Mouse (Mus musculus) C2C12 (cell line): ENCODE data around the gene Ptprh. TPM values are rescaled to one million over a fixed set of nuclear protein-coding genes. Genes with fewer than 3 reads are reported as not detected.
A peak's percentile ranks its signal among the peaks of the same experiment; 100 is the strongest.

Experiments used
- H3K27me3 ChIP-seq: one replicate; pipeline ENCODE4 v1.6.1; 2011; ENCODE audit not compliant: control insufficient read depth, insufficient read depth, insufficient read length
- H3K36me3 ChIP-seq: one replicate; pipeline ENCODE4 v1.6.1; 2011; ENCODE audit not compliant: control insufficient read depth, insufficient read depth
- H3K4me3 ChIP-seq: one replicate; pipeline ENCODE4 v1.5.1; 2011; ENCODE audit warnings: mild to moderate bottlenecking, control low read depth; ENCODE audit not compliant: poor library complexity, insufficient read depth, severe bottlenecking
- H3K79me2 ChIP-seq: one replicate; pipeline ENCODE4 v1.6.1; 2011; ENCODE audit not compliant: control insufficient read depth, insufficient read depth
- H3K79me3 ChIP-seq: one replicate; pipeline ENCODE4 v1.6.1; 2011; ENCODE audit warnings: low read depth, control low read depth
- H3ac ChIP-seq: one replicate; pipeline ENCODE3; 2011; ENCODE audit warnings: low read depth; ENCODE audit not compliant: control insufficient read depth, insufficient read length
- CEBPB ChIP-seq: IDR thresholded peaks from one replicate; pipeline ENCODE4 v1.6.1; 2011; ENCODE audit warnings: low read depth, mild to moderate bottlenecking, control low read depth, moderate library complexity
- CTCF ChIP-seq: IDR thresholded peaks from one replicate; pipeline ENCODE4 v1.5.1; 2011; ENCODE audit not compliant: control insufficient read depth, insufficient read depth, insufficient read length
- FOSL1 ChIP-seq: IDR thresholded peaks from one replicate; pipeline ENCODE4 v1.8.0; 2011; ENCODE audit warnings: mild to moderate bottlenecking, low read length; ENCODE audit not compliant: poor library complexity, insufficient read depth, severe bottlenecking
- MAX ChIP-seq: IDR thresholded peaks from one replicate; pipeline ENCODE4 v1.6.1; 2011; ENCODE audit warnings: mild to moderate bottlenecking, control low read depth
- MYOD1 ChIP-seq: IDR thresholded peaks from one replicate; pipeline ENCODE4 v1.6.1; 2011; ENCODE audit warnings: low read depth; ENCODE audit not compliant: control insufficient read depth, insufficient read length
- MYOG ChIP-seq: IDR thresholded peaks from one replicate; pipeline ENCODE4 v1.6.1; 2011; ENCODE audit not compliant: control insufficient read depth, insufficient read length; ENCODE audit errors: extremely low read depth
- USF1 ChIP-seq: IDR thresholded peaks from one replicate; pipeline ENCODE4 v1.6.1; 2011; ENCODE audit warnings: low read depth, mild to moderate bottlenecking, control low read depth, moderate library complexity
- polyA plus RNA-seq: library from polyadenylated mRNA; unstranded; fragments of >200 nt; fragmentation: generic; extraction: Trizol; gene quantifications from one replicate; pipeline ENCODE4 v1.2.1, GENCODE M21; 2012; ENCODE audit warnings: missing spikeins

Ptprh gene
- polyA plus RNA-seq, 1 experiment = not detected

GRCm38 (mm10) chr7:4511489-4512224 lies 92.2 kb downstream of the Ptprh start:
- no peak overlapping the region for H3ac ChIP-seq
- no peak overlapping the region for H3K4me3 ChIP-seq
- no peaks in the 10 kb centered on the region for H3K79me3 ChIP-seq
- TF ChIP-seq MYOD1 = no peak
- TF ChIP-seq FOSL1 = no peak
- TF ChIP-seq MAX = no peak
- TF ChIP-seq CTCF = no peak
- TF ChIP-seq USF1 = no peak
- TF ChIP-seq MYOG = no peak
- TF ChIP-seq CEBPB = no peak
- no peaks in the 10 kb centered on the region for H3K79me2 ChIP-seq
- no peaks in the 10 kb centered on the region for H3K27me3 ChIP-seq
- H3K36me3 ChIP-seq = no peaks in the 10 kb centered on the region

GRCm38 (mm10) chr7:4509863-4510608 lies 93.8 kb downstream of the Ptprh start:
- no peaks in the 10 kb centered on the region for H3K27me3 ChIP-seq
- no peaks in the 10 kb centered on the region for H3K36me3 ChIP-seq
- no peak overlapping the region for H3ac ChIP-seq
- no peak overlapping the region for H3K4me3 ChIP-seq
- H3K79me2 ChIP-seq = no peaks in the 10 kb centered on the region
- H3K79me3 ChIP-seq = no peaks in the 10 kb centered on the region
- TF ChIP-seq CEBPB (no peak), CTCF (peak; percentile 53)

- no peaks in the 10 kb centered on the region for H3K79me2 ChIP-seq
- TF ChIP-seq USF1 (no peak), MAX (no peak), CEBPB (no peak), CTCF (no peak), MYOD1 (no peak), FOSL1 (no peak), MYOG (no peak)
Measured at GRCm38 (mm10) chr7:4508739-4509116, 95.1 kb downstream of the Ptprh start.

GRCm38 (mm10) chr7:4508062-4508738 lies 95.6 kb downstream of the Ptprh start:
- no peaks in the 10 kb centered on the region for H3K79me2 ChIP-seq
- no peak overlapping the region for H3K4me3 ChIP-seq
- H3K36me3 ChIP-seq = no peaks in the 10 kb centered on the region
- H3ac ChIP-seq = no peak overlapping the region
- no peaks in the 10 kb centered on the region for H3K27me3 ChIP-seq
- H3K79me3 ChIP-seq = no peaks in the 10 kb centered on the region
- no peak for TF ChIP-seq FOSL1
- TF ChIP-seq CEBPB = no peak
- TF ChIP-seq USF1 = no peak
- TF ChIP-seq MYOG = no peak
- no peak for TF ChIP-seq MYOD1

More at GRCm38 (mm10) chr7:4508739-4509116, 95.1 kb downstream of the Ptprh start:
- no peaks in the 10 kb centered on the region for H3K79me3 ChIP-seq
- H3K36me3 ChIP-seq = no peaks in the 10 kb centered on the region
- H3ac ChIP-seq = no peak overlapping the region
- H3K27me3 ChIP-seq = no peaks in the 10 kb centered on the region
- no peak overlapping the region for H3K4me3 ChIP-seq

- H3K27me3 ChIP-seq = no peaks in the 10 kb centered on the region
- no peaks in the 10 kb centered on the region for H3K36me3 ChIP-seq
- H3ac ChIP-seq = no peak overlapping the region
- TF ChIP-seq CEBPB = no peak
- no peak for TF ChIP-seq MYOD1
- TF ChIP-seq USF1 = no peak
- TF ChIP-seq CTCF = no peak
- TF ChIP-seq MAX = no peak
- TF ChIP-seq MYOG = no peak
- TF ChIP-seq FOSL1 = no peak
- H3K4me3 ChIP-seq = no peak overlapping the region
- H3K79me3 ChIP-seq = no peaks in the 10 kb centered on the region
- no peaks in the 10 kb centered on the region for H3K79me2 ChIP-seq
Measured at GRCm38 (mm10) chr7:4507220-4507619, 96.6 kb downstream of the Ptprh start.
